Mouse (Mus musculus): ENCODE data around the gene Lonp1. TPM values are rescaled to one million over a fixed set of nuclear protein-coding genes. Genes with fewer than 3 reads are reported as not detected.
A peak's percentile ranks its signal among the peaks of the same experiment; 100 is the strongest.

The Lonp1 gene
- 40.7 and 45.6 TPM in 2 replicates for polyA plus RNA-seq (2014; fragmentation: Nextera tagmentation; extraction: Ambion mirVana)

GRCm38 (mm10) chr17:56626754-56627470 lies at the start of gene Lonp1:
Gene Lonp1, minus strand, starts transcription at chr17:56626887.
- peaks cover 18% of the 10 kb centered on the region; the same call in 1 of the 2 replicates for H3K4me1 ChIP-seq (ENCODE audit: control insufficient read depth, insufficient read depth, low read length)
- H3K9me3 ChIP-seq (ENCODE audit: control insufficient read depth, low read length) = no peaks in the 10 kb centered on the region
- peaks cover 9% of the 10 kb centered on the region; the same call in 1 of the 2 replicates for H3K36me3 ChIP-seq (ENCODE audit: control insufficient read depth, insufficient read depth, low read length)
- no peaks in the 10 kb centered on the region for H3K27me3 ChIP-seq (ENCODE audit: control insufficient read depth, insufficient read depth, low read length)
- ATAC-seq (ENCODE audit: low read depth) = peak; percentile 91
- H3K27ac ChIP-seq (ENCODE audit: low read depth, low read length) = peak within 1 kb of the TSS; percentile 72
- WGBS = 0% methylated on average over 48 of the region's 51 CpGs
- peak within 1 kb of the TSS; percentile 82 for H3K4me3 ChIP-seq (ENCODE audit: low read depth, low read length)
- H3K4me2 ChIP-seq (ENCODE audit: low read depth, low read length) = peak within 1 kb of the TSS; percentile 97
- H3K9ac ChIP-seq (replicated peaks; ENCODE audit: low read depth, low read length) = peak within 1 kb of the TSS; percentile 86

GRCm38 (mm10) chr17:56673647-56674416 lies 47.1 kb upstream of the Lonp1 start:
- no peaks in the 10 kb centered on the region; the same call in 1 of the 2 replicates for H3K27me3 ChIP-seq (ENCODE audit: control insufficient read depth, insufficient read depth, low read length)
- H3K4me2 ChIP-seq (ENCODE audit: low read depth, low read length) = peak overlapping the region; percentile 78
- peaks cover 19% of the 10 kb centered on the region for H3K4me1 ChIP-seq (ENCODE audit: control insufficient read depth, insufficient read depth, low read length)
- H3K9me3 ChIP-seq (ENCODE audit: control insufficient read depth, low read length) = no peaks in the 10 kb centered on the region
- H3K4me3 ChIP-seq (ENCODE audit: low read depth, low read length) = peak overlapping the region; percentile 93
- H3K9ac ChIP-seq (replicated peaks; ENCODE audit: low read depth, low read length) = peak overlapping the region; percentile 94
- H3K36me3 ChIP-seq (ENCODE audit: control insufficient read depth, insufficient read depth, low read length) = no peaks in the 10 kb centered on the region; the same call in 1 of the 2 replicates
- WGBS = 2% methylated on average over 36 of the region's 37 CpGs
- ATAC-seq (ENCODE audit: low read depth) = peak; percentile 22
- H3K27ac ChIP-seq (ENCODE audit: low read depth, low read length) = peak overlapping the region; percentile 80

- H3K27me3 ChIP-seq (ENCODE audit: control insufficient read depth, insufficient read depth, low read length) = no peaks in the 10 kb centered on the region; the same call in 1 of the 2 replicates
- H3K4me2 ChIP-seq (ENCODE audit: low read depth, low read length) = peak within 1 kb of the TSS; percentile 78
- peak; percentile 88 for ATAC-seq (ENCODE audit: low read depth)
- no peaks in the 10 kb centered on the region; the same call in 1 of the 2 replicates for H3K36me3 ChIP-seq (ENCODE audit: control insufficient read depth, insufficient read depth, low read length)
- peak within 1 kb of the TSS; percentile 80 for H3K27ac ChIP-seq (ENCODE audit: low read depth, low read length)
- H3K9ac ChIP-seq (replicated peaks; ENCODE audit: low read depth, low read length) = peak within 1 kb of the TSS; percentile 94
- WGBS = under 1% methylated on average over 65 of the region's 66 CpGs
- H3K9me3 ChIP-seq (ENCODE audit: control insufficient read depth, low read length) = no peaks in the 10 kb centered on the region
- peak within 1 kb of the TSS; percentile 93 for H3K4me3 ChIP-seq (ENCODE audit: low read depth, low read length)
- H3K4me1 ChIP-seq (ENCODE audit: control insufficient read depth, insufficient read depth, low read length) = peaks cover 19% of the 10 kb centered on the region
Measured at GRCm38 (mm10) chr17:56672941-56673646, 46.4 kb upstream of the Lonp1 start, which contains the start of gene Ranbp3. Gene Ranbp3, plus strand, starts transcription at chr17:56673294.

GRCm38 (mm10) chr17:56669766-56670165 lies 43.1 kb upstream of the Lonp1 start:
- H3K27me3 ChIP-seq (ENCODE audit: control insufficient read depth, insufficient read depth, low read length) = no peaks in the 10 kb centered on the region; the same call in 1 of the 2 replicates
- WGBS = 91% methylated on average over 8 of the region's 8 CpGs
- H3K27ac ChIP-seq (ENCODE audit: low read depth, low read length) = no peak overlapping the region
- no peak for ATAC-seq (ENCODE audit: low read depth)
- no peak overlapping the region for H3K9ac ChIP-seq (replicated peaks; ENCODE audit: low read depth, low read length)
- H3K4me2 ChIP-seq (ENCODE audit: low read depth, low read length) = no peak overlapping the region
- no peak overlapping the region for H3K4me3 ChIP-seq (ENCODE audit: low read depth, low read length)
- peaks cover 10% of the 10 kb centered on the region for H3K4me1 ChIP-seq (ENCODE audit: control insufficient read depth, insufficient read depth, low read length)
- H3K9me3 ChIP-seq (ENCODE audit: control insufficient read depth, low read length) = no peaks in the 10 kb centered on the region
- no peaks in the 10 kb centered on the region for H3K36me3 ChIP-seq (ENCODE audit: control insufficient read depth, insufficient read depth, low read length)

- Histone ChIP-seq H3K27ac (ENCODE audit: low read depth, low read length) (no peak overlapping the region; the same call in 1 of the 2 replicates), H3K4me2 (ENCODE audit: low read depth, low read length) (peak overlapping the region; percentile 80), H3K9me3 (ENCODE audit: control insufficient read depth, low read length) (no peaks in the 10 kb centered on the region), H3K36me3 (ENCODE audit: control insufficient read depth, insufficient read depth, low read length) (no peaks in the 10 kb centered on the region), H3K27me3 (ENCODE audit: control insufficient read depth, insufficient read depth, low read length) (no peaks in the 10 kb centered on the region; the same call in 1 of the 2 replicates), H3K4me1 (ENCODE audit: control insufficient read depth, insufficient read depth, low read length) (no peaks in the 10 kb centered on the region), H3K9ac (replicated peaks; ENCODE audit: low read depth, low read length) (peak overlapping the region; percentile 32), H3K4me3 (ENCODE audit: low read depth, low read length) (peak overlapping the region; percentile 26)
- WGBS = 4% methylated on average over 31 of the region's 31 CpGs
- ATAC-seq (ENCODE audit: low read depth) = peak; percentile 14; the same call in 1 of the 2 replicates
Measured at GRCm38 (mm10) chr17:56668384-56669144, 41.9 kb upstream of the Lonp1 start.

- no peaks in the 10 kb centered on the region for H3K36me3 ChIP-seq (ENCODE audit: control insufficient read depth, insufficient read depth, low read length)
- H3K9me3 ChIP-seq (ENCODE audit: control insufficient read depth, low read length) = no peaks in the 10 kb centered on the region
- H3K9ac ChIP-seq (replicated peaks; ENCODE audit: low read depth, low read length) = no peak overlapping the region
- no peaks in the 10 kb centered on the region for H3K27me3 ChIP-seq (ENCODE audit: control insufficient read depth, insufficient read depth, low read length)
- no peak overlapping the region for H3K4me2 ChIP-seq (ENCODE audit: low read depth, low read length)
- 71% methylated on average over 3 of the region's 3 CpGs for WGBS
- no peak overlapping the region for H3K4me3 ChIP-seq (ENCODE audit: low read depth, low read length)
- ATAC-seq (ENCODE audit: low read depth) = no peak
- H3K27ac ChIP-seq (ENCODE audit: low read depth, low read length) = no peak overlapping the region
- H3K4me1 ChIP-seq (ENCODE audit: control insufficient read depth, insufficient read depth, low read length) = no peaks in the 10 kb centered on the region
Measured at GRCm38 (mm10) chr17:56667591-56667990, 40.9 kb upstream of the Lonp1 start.

GRCm38 (mm10) chr17:56666384-56666783 lies 39.7 kb upstream of the Lonp1 start:
- Histone ChIP-seq H3K36me3 (ENCODE audit: control insufficient read depth, insufficient read depth, low read length) (no peaks in the 10 kb centered on the region), H3K9me3 (ENCODE audit: control insufficient read depth, low read length) (no peaks in the 10 kb centered on the region), H3K4me3 (ENCODE audit: low read depth, low read length) (no peak overlapping the region), H3K4me2 (ENCODE audit: low read depth, low read length) (no peak overlapping the region), H3K9ac (replicated peaks; ENCODE audit: low read depth, low read length) (no peak overlapping the region), H3K27me3 (ENCODE audit: control insufficient read depth, insufficient read depth, low read length) (no peaks in the 10 kb centered on the region), H3K4me1 (ENCODE audit: control insufficient read depth, insufficient read depth, low read length) (no peaks in the 10 kb centered on the region), H3K27ac (ENCODE audit: low read depth, low read length) (no peak overlapping the region)
- 82% methylated on average over 4 of the region's 4 CpGs for WGBS
- ATAC-seq (ENCODE audit: low read depth) = no peak

GRCm38 (mm10) chr17:56664333-56664732 lies 37.6 kb upstream of the Lonp1 start:
- no peak overlapping the region for H3K9ac ChIP-seq (replicated peaks; ENCODE audit: low read depth, low read length)
- H3K9me3 ChIP-seq (ENCODE audit: control insufficient read depth, low read length) = no peaks in the 10 kb centered on the region
- H3K4me2 ChIP-seq (ENCODE audit: low read depth, low read length) = no peak overlapping the region
- H3K27me3 ChIP-seq (ENCODE audit: control insufficient read depth, insufficient read depth, low read length) = no peaks in the 10 kb centered on the region
- H3K27ac ChIP-seq (ENCODE audit: low read depth, low read length) = no peak overlapping the region
- H3K36me3 ChIP-seq (ENCODE audit: control insufficient read depth, insufficient read depth, low read length) = no peaks in the 10 kb centered on the region
- H3K4me1 ChIP-seq (ENCODE audit: control insufficient read depth, insufficient read depth, low read length) = no peaks in the 10 kb centered on the region
- ATAC-seq (ENCODE audit: low read depth) = no peak
- H3K4me3 ChIP-seq (ENCODE audit: low read depth, low read length) = no peak overlapping the region
- 4% methylated on average over 10 of the region's 10 CpGs for WGBS

Data from neural tube, embryonic 14.5 days (tissue).